Mouse (Mus musculus): ENCODE results near the gene Vps11. TPM values are rescaled to one million over a fixed set of nuclear protein-coding genes. Genes with fewer than 3 reads are reported as not detected.
A peak's percentile ranks its signal among the peaks of the same experiment; 100 is the strongest.
"Not testable (repeated sequence)": the region's sequence is repeated elsewhere in the genome, so short reads cannot be mapped to it uniquely, and the experiment has no call there.

Gene Vps11
- polyA plus RNA-seq, 1 experiment: 8.3 TPM

DNA sequence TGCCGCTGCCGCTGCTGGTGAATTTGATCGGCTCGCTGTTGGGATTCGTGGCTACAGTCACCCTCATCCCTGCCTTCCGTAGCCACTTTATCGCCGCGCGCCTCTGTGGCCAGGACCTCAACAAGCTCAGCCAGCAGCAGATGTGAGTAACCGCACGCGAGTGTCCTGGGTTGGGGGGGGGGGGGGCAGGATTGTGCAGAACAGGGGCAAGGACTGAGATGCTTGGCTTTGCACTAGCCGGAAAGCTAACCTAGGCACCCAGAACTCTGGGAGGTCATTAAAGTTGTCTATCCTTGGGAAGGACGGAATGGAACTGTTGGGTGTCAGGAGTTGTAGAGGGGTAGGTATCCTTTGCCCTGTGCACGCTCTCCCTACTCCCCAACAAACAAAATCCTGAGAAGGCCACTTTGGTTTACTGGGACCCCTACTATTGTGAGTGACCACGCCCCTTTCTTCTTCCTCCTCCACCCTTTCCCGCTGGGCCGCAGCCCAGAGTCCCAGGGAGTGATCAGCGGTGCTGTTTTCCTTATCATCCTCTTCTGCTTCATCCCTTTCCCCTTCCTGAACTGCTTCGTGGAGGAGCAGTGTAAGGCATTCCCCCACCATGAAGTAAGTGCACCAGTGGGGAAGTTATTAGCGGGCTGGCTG, 34.3 kb downstream of the Vps11 start:
- Histone ChIP-seq H3K36me3 (replicated peaks; ENCODE audit: low read length) (peaks cover 37% of the 10 kb centered on the region), H3K4me3 (replicated peaks) (peak overlapping the region; percentile 96), H3K4me1 (peaks cover 43% of the 10 kb centered on the region), H3K9me3 (no peaks in the 10 kb centered on the region), H3K27me3 (replicated peaks) (no peaks in the 10 kb centered on the region)
- no peak for TF ChIP-seq FLI1 (IDR thresholded peaks at IDR 0.05; ENCODE audit: low read length)
- TF ChIP-seq GATA1 (IDR thresholded peaks at IDR 0.05; ENCODE audit: borderline replicate concordance, low read length): no peak

DNA sequence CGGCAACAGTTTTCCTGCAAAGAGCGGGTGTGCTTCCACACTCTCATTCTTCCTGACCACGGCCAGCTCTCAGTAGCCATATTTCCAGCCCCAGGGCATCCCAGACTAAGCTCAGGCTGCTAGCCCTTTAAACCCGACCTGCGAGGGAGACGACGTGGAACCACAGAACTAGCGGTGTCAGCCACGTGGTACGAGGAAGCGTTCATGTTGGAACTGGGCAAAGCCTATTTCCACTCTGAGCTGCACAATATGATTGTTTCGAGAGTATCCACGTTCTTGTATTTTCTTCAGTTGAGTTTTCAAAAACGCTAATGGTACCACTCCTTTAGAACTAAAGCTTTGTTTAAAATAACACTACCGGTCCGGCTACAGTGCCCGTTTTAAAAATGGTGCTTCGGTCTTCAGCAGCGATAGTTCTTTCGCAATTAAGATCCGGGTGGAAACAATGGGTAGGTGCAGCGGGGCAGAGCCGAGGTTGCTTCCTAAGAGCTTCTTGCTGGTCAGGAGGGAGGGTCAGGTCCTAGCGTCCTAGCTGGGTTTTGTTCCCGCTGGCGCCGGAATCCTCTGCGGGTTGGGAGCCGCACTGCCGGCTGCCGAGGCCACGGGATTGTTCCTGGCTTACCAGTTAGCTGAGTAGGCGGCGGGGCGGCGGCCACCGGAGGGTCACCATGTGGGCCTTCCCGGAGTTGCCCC, 35.0 kb downstream of the Vps11 start:
- TF ChIP-seq FLI1 (IDR thresholded peaks at IDR 0.05; ENCODE audit: low read length) (no peak), GATA1 (IDR thresholded peaks at IDR 0.05; ENCODE audit: borderline replicate concordance, low read length) (no peak)

DNA sequence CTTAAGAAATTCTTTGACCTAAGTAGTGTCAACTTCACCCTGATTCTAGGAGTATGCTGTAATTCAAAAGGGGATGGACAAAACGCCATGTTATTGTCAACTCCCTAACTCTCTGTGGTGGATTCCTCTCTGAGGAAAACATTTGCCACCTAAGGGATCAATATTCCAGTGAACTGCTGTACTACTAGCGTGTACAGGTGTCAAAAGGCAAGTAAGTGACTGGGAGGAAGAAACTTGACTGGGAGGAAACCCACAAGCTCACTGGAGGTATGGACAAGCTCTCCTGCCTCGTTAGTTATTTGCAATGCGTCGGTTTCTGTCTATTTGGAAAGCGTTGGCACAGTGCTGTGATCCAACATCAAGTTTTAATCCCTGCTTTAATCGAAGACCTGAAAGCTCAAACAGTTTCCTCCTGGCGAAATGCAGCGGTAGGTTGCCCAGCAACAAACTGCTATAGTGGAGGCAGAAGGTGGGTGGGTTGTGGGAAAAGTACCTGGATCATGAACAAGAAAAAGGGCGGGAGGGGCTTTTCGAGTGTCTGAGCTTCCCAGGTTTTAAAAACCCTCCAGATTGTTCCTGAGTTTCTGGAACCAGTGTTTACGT, 35.6 kb downstream of the Vps11 start, which contains the start of gene Dpagt1:
Gene Dpagt1 (plus strand): TSS at position 252 of the 603 bp plus-strand sequence.
- H3K27me3 ChIP-seq (replicated peaks): no peaks in the 10 kb centered on the region
- peaks cover 25% of the 10 kb centered on the region for H3K36me3 ChIP-seq (replicated peaks; ENCODE audit: low read length)
- peaks cover 55% of the 10 kb centered on the region for H3K4me1 ChIP-seq
- no peak for TF ChIP-seq FLI1 (IDR thresholded peaks at IDR 0.05; ENCODE audit: low read length)
- no peak for TF ChIP-seq GATA1 (IDR thresholded peaks at IDR 0.05; ENCODE audit: borderline replicate concordance, low read length)
- no peaks in the 10 kb centered on the region for H3K9me3 ChIP-seq
- peak within 1 kb of the TSS; percentile 96 for H3K4me3 ChIP-seq (replicated peaks)

More for the DNA sequence above, 35.0 kb downstream of the Vps11 start:
- peaks cover 50% of the 10 kb centered on the region for H3K4me1 ChIP-seq
- no peaks in the 10 kb centered on the region for H3K9me3 ChIP-seq
- peak overlapping the region; percentile 96 for H3K4me3 ChIP-seq (replicated peaks)
- no peaks in the 10 kb centered on the region for H3K27me3 ChIP-seq (replicated peaks)
- peaks cover 31% of the 10 kb centered on the region for H3K36me3 ChIP-seq (replicated peaks; ENCODE audit: low read length)

DNA sequence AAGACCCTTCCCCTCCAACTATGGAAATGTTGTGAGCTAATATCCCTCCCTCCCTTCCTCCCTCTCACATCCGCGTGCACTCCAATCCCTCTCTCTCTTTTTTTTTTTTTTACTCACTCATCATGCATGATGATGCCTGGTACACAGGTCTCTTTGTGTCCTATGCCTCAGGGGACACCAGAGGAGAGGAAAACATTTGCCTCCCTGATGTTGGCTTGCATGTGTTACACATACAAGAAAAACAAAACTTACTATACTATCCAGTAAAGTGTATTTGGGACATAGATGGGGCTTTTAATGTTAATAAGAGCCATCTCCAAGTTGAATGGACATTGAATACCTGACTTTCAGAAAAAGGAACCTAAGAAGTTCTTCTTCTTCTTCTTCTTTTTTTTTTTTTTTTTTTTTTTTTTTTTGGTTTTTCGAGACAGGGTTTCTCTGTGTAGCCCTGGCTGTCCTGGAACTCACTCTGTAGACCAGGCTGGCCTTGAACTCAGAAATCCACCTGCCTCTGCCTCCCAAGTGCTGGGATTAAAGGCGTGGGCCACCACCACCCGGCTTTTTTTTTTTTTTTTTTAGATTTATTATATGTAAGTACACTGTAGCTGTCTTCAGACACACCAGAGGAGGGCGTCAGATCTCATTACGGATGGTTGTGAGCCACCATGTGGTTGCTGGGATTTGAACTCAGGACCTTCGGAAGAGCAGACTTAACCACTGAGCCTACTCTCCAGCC, 36.3 kb downstream of the Vps11 start:
- H3K9me3 ChIP-seq; H3K27me3 ChIP-seq (replicated peaks): not testable (repeated sequence)
- Histone ChIP-seq H3K4me1 (peaks cover 61% of the 10 kb centered on the region), H3K4me3 (replicated peaks) (peak overlapping the region; percentile 96), H3K36me3 (replicated peaks; ENCODE audit: low read length) (peaks cover 18% of the 10 kb centered on the region)

DNA sequence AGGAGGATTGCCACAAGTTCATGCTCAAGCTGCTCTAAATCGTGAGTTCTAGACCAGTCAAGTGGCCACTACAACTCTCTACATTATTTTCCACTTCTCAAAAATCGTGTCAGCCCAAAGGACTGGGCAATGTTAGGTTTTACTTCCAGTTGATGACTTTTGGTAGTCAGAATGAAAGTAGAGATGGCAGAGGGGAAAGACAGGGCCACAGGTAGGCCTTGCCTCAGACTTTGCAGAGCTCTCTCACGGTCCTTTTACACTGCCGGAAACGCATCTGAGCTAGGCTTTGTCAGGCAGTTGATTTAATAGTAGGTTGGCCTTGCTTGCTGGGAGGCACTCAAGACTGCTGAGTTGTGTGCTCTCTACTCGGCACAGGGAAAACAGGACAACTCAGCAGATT, 37.3 kb downstream of the Vps11 start:
- Histone ChIP-seq H3K4me1 (peaks cover 66% of the 10 kb centered on the region), H3K4me3 (replicated peaks) (peak overlapping the region; percentile 42), H3K36me3 (replicated peaks; ENCODE audit: low read length) (peaks cover 9% of the 10 kb centered on the region), H3K27me3 (replicated peaks) (no peaks in the 10 kb centered on the region), H3K9me3 (no peaks in the 10 kb centered on the region)
- TF ChIP-seq FLI1 (IDR thresholded peaks at IDR 0.05; ENCODE audit: low read length) (no peak), GATA1 (IDR thresholded peaks at IDR 0.05; ENCODE audit: borderline replicate concordance, low read length) (no peak)

DNA sequence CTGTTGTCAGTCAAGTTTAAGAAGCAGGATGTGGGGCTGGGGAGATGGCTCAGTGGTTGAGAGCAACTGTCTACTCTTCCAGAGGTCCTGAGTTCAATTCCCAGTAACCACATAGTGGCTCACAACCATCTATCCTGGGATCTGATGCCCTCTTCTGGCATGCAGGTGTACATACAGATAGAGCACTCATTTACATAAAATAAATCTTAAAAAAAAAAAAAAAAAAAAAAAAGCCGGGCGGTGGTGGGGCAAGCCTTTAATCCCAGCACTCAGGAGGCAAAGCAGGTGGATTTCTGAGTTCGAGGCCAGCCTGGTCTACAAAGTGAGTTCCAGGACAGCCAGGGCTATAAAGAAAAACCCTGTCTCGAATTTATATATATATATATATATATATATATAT, 37.8 kb downstream of the Vps11 start:
- not testable (repeated sequence) for H3K36me3 ChIP-seq (replicated peaks; ENCODE audit: low read length); H3K4me3 ChIP-seq (replicated peaks); H3K27me3 ChIP-seq (replicated peaks); H3K9me3 ChIP-seq
- H3K4me1 ChIP-seq: peaks cover 67% of the 10 kb centered on the region

DNA sequence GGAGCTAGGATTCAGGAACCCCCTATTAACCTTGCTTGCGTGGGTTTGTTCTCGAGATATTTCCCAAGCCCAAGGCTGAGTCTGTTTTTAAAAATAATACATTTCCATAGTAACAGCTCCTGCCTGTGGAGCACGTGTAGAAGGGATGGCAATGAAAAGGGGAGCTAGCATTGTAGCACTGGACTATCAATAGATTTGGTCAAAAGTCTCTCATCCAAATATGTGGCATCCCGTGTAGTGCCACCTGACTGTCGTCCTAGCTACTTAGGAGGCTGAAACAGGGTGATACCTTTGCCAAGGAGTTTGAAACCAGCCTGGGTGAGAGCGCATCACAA, 40.7 kb downstream of the Vps11 start:
- Histone ChIP-seq H3K36me3 (replicated peaks; ENCODE audit: low read length) (peaks cover 20% of the 10 kb centered on the region), H3K27me3 (replicated peaks) (no peaks in the 10 kb centered on the region), H3K9me3 (no peaks in the 10 kb centered on the region), H3K4me1 (peaks cover 71% of the 10 kb centered on the region), H3K4me3 (replicated peaks) (peak overlapping the region; percentile 97)
- TF ChIP-seq GATA1 (IDR thresholded peaks at IDR 0.05; ENCODE audit: borderline replicate concordance, low read length) (no peak), FLI1 (IDR thresholded peaks at IDR 0.05; ENCODE audit: low read length) (no peak)

DNA sequence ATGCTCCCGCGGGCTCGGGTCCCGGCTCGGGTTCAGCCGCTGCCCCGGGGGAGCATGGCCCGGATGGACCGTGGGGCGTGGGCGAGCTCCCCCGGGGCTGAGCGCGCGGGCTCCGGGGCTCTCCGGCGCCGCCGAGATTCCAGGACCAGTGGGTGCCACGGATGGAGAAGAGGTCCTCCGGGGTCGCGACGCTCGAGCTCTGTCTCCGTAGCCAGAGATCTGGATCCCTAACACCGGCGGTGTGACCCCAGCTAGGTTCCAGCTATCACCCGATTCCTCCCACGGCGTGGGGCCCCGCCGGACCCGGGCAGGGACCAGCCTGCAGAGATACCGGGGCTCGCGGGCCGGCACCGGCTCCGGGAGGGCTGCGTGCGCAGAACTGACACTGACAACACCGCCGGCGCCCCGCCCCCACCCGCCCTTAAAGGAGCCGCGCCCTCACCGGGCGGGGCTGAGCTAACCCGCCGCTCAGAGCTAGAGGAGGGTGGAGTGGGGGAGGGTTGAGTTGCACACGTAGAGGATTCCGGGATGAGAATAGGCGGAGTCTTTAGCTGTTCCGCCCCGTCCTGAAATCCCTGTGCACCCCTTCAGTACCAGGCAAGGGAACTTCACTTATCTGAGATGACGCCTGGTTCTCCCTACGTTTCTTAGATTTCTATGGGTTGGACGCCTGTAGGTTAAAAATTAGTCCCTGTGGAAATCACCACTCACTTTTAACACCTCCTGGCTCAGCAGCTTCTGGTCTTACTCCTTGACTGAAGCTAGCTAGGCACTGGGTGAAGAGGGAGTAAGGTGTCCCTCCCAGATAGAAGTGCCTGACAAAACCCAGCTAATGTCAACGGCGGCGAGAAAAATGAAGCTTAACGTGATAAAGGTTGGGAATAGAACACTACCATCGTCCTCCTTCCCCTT, 41.3 kb downstream of the Vps11 start, which contains the start of gene C2cd2l:
Gene C2cd2l (minus strand): TSS at position 399 of the 912 bp plus-strand sequence.
- Histone ChIP-seq H3K4me1 (peaks cover 68% of the 10 kb centered on the region), H3K9me3 (no peaks in the 10 kb centered on the region), H3K4me3 (replicated peaks) (peak within 1 kb of the TSS; percentile 97), H3K36me3 (replicated peaks; ENCODE audit: low read length) (peaks cover 27% of the 10 kb centered on the region), H3K27me3 (replicated peaks) (no peaks in the 10 kb centered on the region)
- TF ChIP-seq GATA1 (IDR thresholded peaks at IDR 0.05; ENCODE audit: borderline replicate concordance, low read length) (no peak), FLI1 (IDR thresholded peaks at IDR 0.05; ENCODE audit: low read length) (no peak)
